In the genomic region with DNA sequence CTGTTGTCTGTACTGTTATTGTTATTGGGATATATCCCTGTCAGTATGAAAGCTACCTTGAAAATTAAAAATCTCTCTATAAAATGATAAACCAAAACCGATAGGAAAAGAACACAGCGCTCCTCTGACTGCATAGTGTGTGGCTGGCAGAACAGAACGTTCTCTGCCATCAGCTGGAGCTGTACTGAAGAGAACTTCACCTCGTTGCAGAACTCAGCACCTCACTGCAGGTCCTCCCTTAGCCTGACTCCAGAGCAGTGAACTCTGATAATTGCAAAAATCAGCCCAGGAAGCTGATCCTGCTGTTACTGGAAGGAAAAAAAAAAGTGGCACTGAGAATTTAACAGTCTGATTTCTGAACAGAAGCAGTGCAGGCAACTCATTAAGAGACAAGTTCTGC, we compare ENCODE assay signal across 21 mouse cellular contexts. TPM values are rescaled to one million over a fixed set of nuclear protein-coding genes. Genes with fewer than 3 reads are reported as not detected.
"Had no signal": no experiment of that assay in that cellular context is flagged by ENCODE, and none has a peak within 500 bp of the region (broad histone marks: within the 10 kb centered on the region; RNA-seq: fewer than 3 reads in every experiment).

No protein-coding gene starts in this region.

- H3K4me3 ChIP-seq: limb, embryonic 10.5 days; limb, embryonic 13.5 days; midbrain, embryonic 12.5 days; midbrain, embryonic 15.5 days; neural tube, embryonic 13.5 days had no signal

- H3K9ac ChIP-seq: limb, embryonic 13.5 days; liver, embryonic 14.5 days; liver, postnatal 0 days; lung, embryonic 14.5 days; midbrain, embryonic 12.5 days; midbrain, embryonic 15.5 days; neural tube, embryonic 13.5 days had no signal

- H3K27me3 ChIP-seq: limb, embryonic 13.5 days; midbrain, embryonic 12.5 days; midbrain, embryonic 15.5 days; neural tube, embryonic 13.5 days had no signal

- DNase-seq: kidney, adult 18-20 months; kidney, adult 9 months; kidney, postnatal 14 days; kidney, postnatal 4 days; liver; liver, postnatal 0 days; lung, embryonic 14.5 days; retina, postnatal 1 day; right cerebral cortex, postnatal 25 days; thymus, postnatal 25 days had no signal

- ATAC-seq: intestine, embryonic 16.5 days; liver, postnatal 0 days; lung, postnatal 0 days; midbrain, embryonic 15.5 days had no signal

- H3K36me3 ChIP-seq: limb, embryonic 10.5 days; limb, embryonic 13.5 days; midbrain, embryonic 12.5 days; midbrain, embryonic 15.5 days; neural tube, embryonic 13.5 days had no signal

- H3K9me3 ChIP-seq: limb, embryonic 10.5 days; limb, embryonic 13.5 days; midbrain, embryonic 12.5 days; midbrain, embryonic 15.5 days; neural tube, embryonic 13.5 days had no signal

- H3K4me1 ChIP-seq: limb, embryonic 10.5 days; limb, embryonic 13.5 days; midbrain, embryonic 12.5 days; midbrain, embryonic 15.5 days; neural tube, embryonic 13.5 days had no signal

- H3K4me2 ChIP-seq: limb, embryonic 13.5 days; lung, embryonic 14.5 days; midbrain, embryonic 12.5 days; midbrain, embryonic 15.5 days; neural tube, embryonic 13.5 days had no signal

- H3K27ac ChIP-seq: limb, embryonic 10.5 days; limb, embryonic 13.5 days; liver, embryonic 14.5 days; macrophage; midbrain, embryonic 12.5 days; midbrain, embryonic 15.5 days; neural tube, embryonic 13.5 days had no signal

RNA-seq across cellular contexts. Expression of gene Lurap1l, which starts 14.4 kb away (rescaled TPM):
- total RNA-seq: megakaryocyte, adult 5-6 weeks; neutrophil, adult 5-6 weeks had no signal
- polyA plus RNA-seq: macrophage had no signal
